Mouse (Mus musculus): ENCODE data around the gene Ctu2. TPM values are rescaled to one million over a fixed set of nuclear protein-coding genes. Genes with fewer than 3 reads are reported as not detected.

Ctu2 gene
- polyA plus RNA-seq, 1 experiment from 2014 or later: 44.6 TPM

GRCm38 (mm10) chr8:122517541-122518190, 41.7 kb downstream of the Ctu2 start:
- no peak overlapping the region for H3K4me3 ChIP-seq (replicated peaks)
- peak overlapping the region; percentile 14; the same call in 1 of the 2 replicates for H3K4me2 ChIP-seq (replicated peaks)
- H3K27ac ChIP-seq: peak overlapping the region; percentile 79
- peak; percentile 52; the same call in 1 of the 2 replicates for ATAC-seq
- WGBS: 21% methylated on average over 6 of the region's 6 CpGs
- H3K9ac ChIP-seq: no peak overlapping the region; the same call in 1 of the 2 replicates
- H3K4me1 ChIP-seq (replicated peaks): peaks cover 36% of the 10 kb centered on the region
- no peaks in the 10 kb centered on the region for H3K9me3 ChIP-seq
- H3K36me3 ChIP-seq: no peaks in the 10 kb centered on the region
- H3K27me3 ChIP-seq (replicated peaks): no peaks in the 10 kb centered on the region

GRCm38 (mm10) chr8:122520611-122521010, 44.7 kb downstream of the Ctu2 start:
- no peak overlapping the region for H3K9ac ChIP-seq
- H3K27ac ChIP-seq: no peak overlapping the region
- 70% methylated on average over 11 of the region's 11 CpGs for WGBS

DNA sequence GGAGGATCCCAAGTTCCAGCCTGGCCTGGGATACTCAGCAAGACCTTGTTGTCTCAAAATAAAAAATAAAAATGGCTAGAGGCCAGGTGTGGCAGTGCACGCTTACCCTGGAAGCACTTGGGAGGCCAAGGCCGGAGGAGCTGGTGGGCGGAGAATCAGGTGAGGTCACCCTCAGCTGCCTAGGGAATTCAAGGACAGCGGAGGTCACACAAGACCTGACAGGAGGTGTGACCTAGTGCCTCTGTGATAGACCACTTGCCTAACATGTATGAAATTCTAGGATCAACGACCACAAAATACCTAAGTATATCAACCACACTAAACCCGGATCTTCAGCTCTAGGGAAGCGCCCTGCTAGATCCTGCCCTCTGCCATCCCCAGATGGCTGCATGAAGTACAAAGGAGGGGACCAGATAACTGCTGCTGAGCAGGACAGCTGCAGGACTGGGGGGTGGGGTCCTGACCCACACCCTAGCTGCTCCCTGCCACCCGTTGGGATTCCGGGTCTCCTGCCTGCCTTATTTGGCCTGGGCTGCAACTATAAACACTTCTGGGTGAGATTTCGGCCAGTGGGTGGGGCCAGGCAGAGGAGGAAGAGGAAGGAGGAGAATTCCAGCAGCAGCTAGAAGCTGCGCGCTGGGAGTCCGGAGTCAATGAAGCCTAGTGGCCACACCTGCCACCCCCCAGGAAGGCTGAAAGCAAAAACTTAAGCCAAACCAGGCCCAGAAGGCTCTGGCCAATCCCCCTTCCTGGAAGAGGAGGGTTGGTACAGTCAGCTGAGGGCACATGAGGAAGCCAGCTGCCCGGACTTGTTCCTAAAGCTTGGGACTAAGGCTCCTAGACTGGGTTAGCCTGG, 47.1 kb downstream of the Ctu2 start:
- Histone ChIP-seq H3K9ac (peak overlapping the region; percentile 32), H3K9me3 (no peaks in the 10 kb centered on the region), H3K27me3 (replicated peaks) (no peaks in the 10 kb centered on the region), H3K36me3 (no peaks in the 10 kb centered on the region), H3K4me3 (replicated peaks) (no peak overlapping the region; the same call in 1 of the 2 replicates), H3K4me2 (replicated peaks) (peak overlapping the region; percentile 47), H3K27ac (peak overlapping the region; percentile 81), H3K4me1 (replicated peaks) (peaks cover 63% of the 10 kb centered on the region)
- 38% methylated on average over 14 of the region's 14 CpGs for WGBS
- peak; percentile 62 for ATAC-seq

More at GRCm38 (mm10) chr8:122520611-122521010, 44.7 kb downstream of the Ctu2 start:
- Histone ChIP-seq H3K4me2 (replicated peaks) (no peak overlapping the region), H3K9me3 (no peaks in the 10 kb centered on the region), H3K27me3 (replicated peaks) (no peaks in the 10 kb centered on the region), H3K4me3 (replicated peaks) (no peak overlapping the region), H3K4me1 (replicated peaks) (peaks cover 60% of the 10 kb centered on the region), H3K36me3 (no peaks in the 10 kb centered on the region)
- no peak for ATAC-seq

GRCm38 (mm10) chr8:122523652-122524360, 47.9 kb downstream of the Ctu2 start:
- Histone ChIP-seq H3K27me3 (replicated peaks) (no peaks in the 10 kb centered on the region), H3K9ac (peak overlapping the region; percentile 32), H3K4me2 (replicated peaks) (peak overlapping the region; percentile 47), H3K36me3 (no peaks in the 10 kb centered on the region), H3K4me3 (replicated peaks) (no peak overlapping the region; the same call in 1 of the 2 replicates), H3K4me1 (replicated peaks) (peaks cover 55% of the 10 kb centered on the region), H3K27ac (peak overlapping the region; percentile 81), H3K9me3 (no peaks in the 10 kb centered on the region)
- WGBS: 30% methylated on average over 23 of the region's 23 CpGs
- ATAC-seq: no peak

DNA sequence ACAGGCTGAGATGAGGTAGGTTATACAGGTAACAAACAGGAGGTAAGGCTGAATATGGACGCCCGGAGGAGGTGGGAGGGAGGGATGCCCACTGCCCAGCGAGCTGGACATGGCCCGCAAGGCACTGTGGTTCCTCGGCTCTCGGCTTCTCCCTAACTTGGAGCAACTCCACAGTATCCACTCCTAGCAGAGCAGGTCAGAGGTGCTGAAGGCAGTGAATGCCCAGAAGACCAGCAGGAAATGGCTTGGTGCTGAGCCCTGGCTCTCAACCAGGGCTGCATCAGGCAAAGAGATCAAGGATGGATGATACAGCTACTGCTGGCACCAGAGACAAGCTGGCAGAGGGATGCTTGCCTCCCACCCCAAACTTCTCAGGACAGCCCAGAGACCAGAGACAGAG, 48.6 kb downstream of the Ctu2 start:
- Histone ChIP-seq H3K9ac (no peak overlapping the region), H3K36me3 (no peaks in the 10 kb centered on the region), H3K27me3 (replicated peaks) (no peaks in the 10 kb centered on the region), H3K4me2 (replicated peaks) (no peak overlapping the region), H3K4me1 (replicated peaks) (peaks cover 54% of the 10 kb centered on the region), H3K27ac (0 out of 2 replicates have a peak overlapping the region, but pooled peaks have one; percentile 4), H3K4me3 (replicated peaks) (no peak overlapping the region), H3K9me3 (no peaks in the 10 kb centered on the region)
- WGBS: 73% methylated on average over 6 of the region's 6 CpGs
- ATAC-seq: no peak

- H3K36me3 ChIP-seq: no peaks in the 10 kb centered on the region
- H3K27me3 ChIP-seq (replicated peaks): no peaks in the 10 kb centered on the region
- ATAC-seq: no peak
- no peak overlapping the region for H3K4me2 ChIP-seq (replicated peaks)
- 66% methylated on average over 6 of the region's 6 CpGs for WGBS
- H3K9me3 ChIP-seq: no peaks in the 10 kb centered on the region
- H3K27ac ChIP-seq: no peak overlapping the region
- H3K4me3 ChIP-seq (replicated peaks): no peak overlapping the region
- peaks cover 54% of the 10 kb centered on the region for H3K4me1 ChIP-seq (replicated peaks)
- no peak overlapping the region for H3K9ac ChIP-seq
These were observed 49.1 kb downstream of the Ctu2 start for GRCm38 (mm10) chr8:122525004-122525403.

DNA sequence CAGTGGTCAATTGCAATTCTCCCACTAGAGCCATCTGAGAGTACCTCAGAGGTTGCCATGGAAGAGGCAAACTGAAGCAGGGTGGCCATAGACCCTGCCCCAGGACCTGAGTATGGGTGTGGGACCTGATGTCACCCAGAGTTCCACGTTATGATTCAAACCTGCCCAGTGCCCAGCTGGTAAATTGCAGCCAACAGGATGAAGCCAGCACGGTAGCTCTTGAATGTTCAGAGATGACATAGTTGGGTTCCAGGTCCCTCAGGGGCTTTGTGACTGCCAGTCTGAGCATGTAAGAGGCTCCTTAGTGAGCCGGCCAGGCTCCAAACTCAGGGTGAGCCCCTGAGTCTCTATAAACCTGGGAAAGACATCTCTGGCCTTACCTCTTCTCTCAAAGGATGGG, 50.1 kb downstream of the Ctu2 start:
- H3K36me3 ChIP-seq: no peaks in the 10 kb centered on the region
- WGBS: 54% methylated on average over 3 of the region's 3 CpGs
- H3K9ac ChIP-seq: 0 out of 2 replicates have a peak overlapping the region, but pooled peaks have one; percentile 24
- H3K4me2 ChIP-seq (replicated peaks): no peak overlapping the region
- no peak for ATAC-seq
- H3K27me3 ChIP-seq (replicated peaks): no peaks in the 10 kb centered on the region
- H3K9me3 ChIP-seq: no peaks in the 10 kb centered on the region
- H3K27ac ChIP-seq: peak overlapping the region; percentile 42
- H3K4me1 ChIP-seq (replicated peaks): peaks cover 48% of the 10 kb centered on the region
- no peak overlapping the region for H3K4me3 ChIP-seq (replicated peaks)

DNA sequence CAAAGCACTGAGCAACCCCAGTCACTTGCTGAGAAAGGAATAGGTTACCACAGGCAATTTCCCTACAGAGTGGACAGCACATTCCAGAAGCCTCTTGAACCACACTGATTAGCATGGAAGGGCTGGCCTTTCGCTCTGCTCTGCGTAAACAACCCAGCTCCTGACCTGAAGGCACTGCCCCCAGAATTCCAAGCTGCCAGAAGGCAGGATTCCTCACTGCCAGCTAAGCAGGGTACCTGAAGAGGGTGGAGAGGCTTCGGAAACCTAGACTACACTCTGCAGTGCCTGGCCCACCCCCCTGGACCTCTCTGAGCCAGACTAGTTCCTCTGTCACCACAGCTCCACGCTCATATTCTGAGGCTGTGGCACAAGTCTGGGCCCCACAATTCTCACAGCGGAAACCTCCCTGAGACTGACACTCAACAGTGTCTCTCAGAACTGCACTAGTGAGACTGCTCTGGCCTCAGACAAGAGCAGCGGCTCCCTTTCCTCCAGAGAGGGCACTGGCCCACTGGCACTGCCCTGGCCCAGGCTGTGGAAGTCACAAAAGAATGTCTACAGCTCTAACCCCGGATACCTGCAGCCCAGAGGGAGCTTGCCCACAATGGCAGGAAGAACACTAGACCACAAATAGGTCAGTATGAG, 50.7 kb downstream of the Ctu2 start:
- no peak overlapping the region for H3K4me3 ChIP-seq (replicated peaks)
- no peaks in the 10 kb centered on the region for H3K27me3 ChIP-seq (replicated peaks)
- 50% methylated on average over 7 of the region's 7 CpGs for WGBS
- ATAC-seq: no peak
- H3K9ac ChIP-seq: 0 out of 2 replicates have a peak overlapping the region, but pooled peaks have one; percentile 24
- H3K9me3 ChIP-seq: no peaks in the 10 kb centered on the region
- H3K4me2 ChIP-seq (replicated peaks): no peak overlapping the region
- H3K4me1 ChIP-seq (replicated peaks): peaks cover 49% of the 10 kb centered on the region
- H3K36me3 ChIP-seq: no peaks in the 10 kb centered on the region
- H3K27ac ChIP-seq: peak overlapping the region; percentile 42

DNA sequence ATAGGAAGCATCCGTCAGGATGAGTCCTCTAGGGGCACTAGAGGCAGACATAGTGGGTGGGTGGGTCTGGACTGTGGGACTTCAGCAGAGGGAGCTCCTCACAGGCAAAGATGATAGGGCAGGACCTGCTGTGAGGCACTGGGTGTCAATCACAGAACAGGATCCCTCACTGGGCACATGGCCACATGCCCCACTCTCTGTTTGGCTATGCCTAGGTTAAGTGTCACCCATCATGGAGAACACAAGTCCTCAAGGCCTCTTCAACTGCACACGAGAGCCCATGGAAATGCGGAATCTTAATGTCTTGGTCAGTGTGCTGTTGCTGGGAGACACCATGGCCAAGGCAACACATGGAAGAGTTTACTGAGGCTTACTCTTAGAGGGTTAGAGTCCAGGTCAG, 52.0 kb downstream of the Ctu2 start:
- ATAC-seq: no peak
- no peak overlapping the region for H3K4me2 ChIP-seq (replicated peaks)
- no peaks in the 10 kb centered on the region for H3K36me3 ChIP-seq
- peaks cover 45% of the 10 kb centered on the region for H3K4me1 ChIP-seq (replicated peaks)
- H3K9ac ChIP-seq: no peak overlapping the region
- H3K27ac ChIP-seq: no peak overlapping the region
- H3K9me3 ChIP-seq: no peaks in the 10 kb centered on the region
- H3K4me3 ChIP-seq (replicated peaks): no peak overlapping the region
- WGBS: 91% methylated on average over 3 of the region's 3 CpGs
- H3K27me3 ChIP-seq (replicated peaks): no peaks in the 10 kb centered on the region

DNA sequence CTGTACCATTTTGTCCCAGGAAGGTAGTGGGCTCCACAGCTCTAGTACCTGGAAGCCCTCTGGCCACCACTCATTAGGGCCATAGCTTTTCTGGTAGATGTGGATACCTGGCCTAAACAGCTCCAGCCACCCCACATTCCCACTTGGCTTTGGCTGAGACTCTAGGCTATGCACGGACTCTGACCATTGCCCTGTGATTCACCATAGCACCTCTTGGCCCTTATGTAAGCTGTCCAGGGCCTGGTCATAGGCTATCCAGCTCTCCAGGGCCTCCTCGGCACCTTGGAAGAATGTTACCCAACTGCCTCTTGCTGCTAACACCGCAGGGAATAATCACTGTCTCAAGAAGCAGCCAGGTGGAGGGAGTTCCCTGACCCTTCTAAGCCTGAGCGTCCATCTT, 53.2 kb downstream of the Ctu2 start:
- Histone ChIP-seq H3K4me3 (replicated peaks) (no peak overlapping the region), H3K4me2 (replicated peaks) (no peak overlapping the region), H3K9me3 (no peaks in the 10 kb centered on the region), H3K9ac (no peak overlapping the region), H3K27me3 (replicated peaks) (no peaks in the 10 kb centered on the region), H3K27ac (no peak overlapping the region), H3K36me3 (no peaks in the 10 kb centered on the region), H3K4me1 (replicated peaks) (peaks cover 34% of the 10 kb centered on the region)
- 88% methylated on average over 4 of the region's 4 CpGs for WGBS
- ATAC-seq: no peak

- WGBS: 75% methylated on average over 8 of the region's 8 CpGs
These were observed 55.4 kb downstream of the Ctu2 start for GRCm38 (mm10) chr8:122531312-122531711.

More at GRCm38 (mm10) chr8:122531312-122531711, 55.4 kb downstream of the Ctu2 start:
- peaks cover 16% of the 10 kb centered on the region for H3K4me1 ChIP-seq (replicated peaks)
- H3K4me3 ChIP-seq (replicated peaks): no peak overlapping the region
- no peak overlapping the region for H3K9ac ChIP-seq
- no peak overlapping the region for H3K4me2 ChIP-seq (replicated peaks)
- peak overlapping the region; percentile 7; the same call in 1 of the 2 replicates for H3K27ac ChIP-seq
- no peaks in the 10 kb centered on the region for H3K36me3 ChIP-seq
- H3K27me3 ChIP-seq (replicated peaks): no peaks in the 10 kb centered on the region
- no peak for ATAC-seq
- no peaks in the 10 kb centered on the region for H3K9me3 ChIP-seq
